Mouse (Mus musculus) CH12.LX (cell line): ENCODE measurements around the gene Ube2c. TPM values are rescaled to one million over a fixed set of nuclear protein-coding genes. Genes with fewer than 3 reads are reported as not detected.
A peak's percentile ranks its signal among the peaks of the same experiment; 100 is the strongest.

Experiments used
- DNase-seq: peaks from one replicate; pipeline ENCODE4 v3.0.0-alpha.2; 2013; ENCODE audit errors: extremely low read depth
- H3K27ac ChIP-seq: 2 replicates; pipeline ENCODE4 v1.5.1; 2012; ENCODE audit warnings: low read depth, mild to moderate bottlenecking, control low read depth, moderate library complexity; ENCODE audit not compliant: insufficient read depth
- H3K27me3 ChIP-seq: replicated peaks from 2 replicates; pipeline ENCODE3; 2012; ENCODE audit warnings: inconsistent platforms
- H3K36me3 ChIP-seq, 2 experiments: replicated peaks in 1 of 2; 2 replicates each; pipeline versions ENCODE3 to v1.6.1; 2012; ENCODE audit warnings: inconsistent platforms in 1 of 2, low read length in 1 of 2, mild to moderate bottlenecking in 1 of 2, mixed read lengths in 1 of 2, moderate library complexity in 1 of 2; ENCODE audit not compliant: control insufficient read depth in 1 of 2, insufficient read depth in 1 of 2
- H3K4me1 ChIP-seq, 2 experiments: 2 replicates each; pipeline ENCODE4 v1.6.1; 2012; ENCODE audit warnings: inconsistent platforms in 1 of 2, moderate library complexity in 1 of 2; ENCODE audit not compliant: insufficient read depth in 2 of 2, control insufficient read depth in 1 of 2
- H3K4me2 ChIP-seq: 2 replicates; pipeline ENCODE4 v1.6.1; 2012; ENCODE audit warnings: low read depth, mild to moderate bottlenecking, control low read depth; ENCODE audit not compliant: poor library complexity, insufficient read depth, severe bottlenecking
- H3K4me3 ChIP-seq, 3 experiments: fragments of 150-350 bp in 1 of 3; sonication (generic) in 1 of 3; replicated peaks in 1 of 3; 2 replicates each; pipeline versions ENCODE3 to v1.5.1; 2011 to 2012; ENCODE audit warnings: low read depth in 2 of 3, low read length in 2 of 3, mild to moderate bottlenecking in 2 of 3, moderate library complexity in 2 of 3, control low read depth in 1 of 3, improper control_type of control experiment in 1 of 3, inconsistent platforms in 1 of 3, mixed read lengths in 1 of 3; ENCODE audit not compliant: poor library complexity in 1 of 3
- H3K79me2 ChIP-seq: replicated peaks from 2 replicates; pipeline ENCODE4 v1.6.1; 2012; ENCODE audit warnings: mild to moderate bottlenecking, moderate library complexity; ENCODE audit not compliant: control insufficient read depth, poor library complexity, insufficient read depth, severe bottlenecking; ENCODE audit errors: extremely low read depth
- H3K9ac ChIP-seq: 2 replicates; pipeline ENCODE4 v1.6.1; 2012; ENCODE audit warnings: low read depth, mild to moderate bottlenecking, control low read depth, moderate library complexity; ENCODE audit not compliant: insufficient read depth
- H3K9me3 ChIP-seq: replicated peaks from 2 replicates; pipeline ENCODE3; 2012; ENCODE audit warnings: low read length, inconsistent platforms, mixed read lengths
- BHLHE40 ChIP-seq: IDR thresholded peaks from 2 replicates; pipeline ENCODE4 v1.6.1; 2011; ENCODE audit warnings: mild to moderate bottlenecking, low read depth, low read length, improper control_type of control experiment
- CHD1 ChIP-seq: IDR thresholded peaks from 2 replicates; pipeline ENCODE4 v1.6.1; 2012; ENCODE audit warnings: low read depth, low read length, improper control_type of control experiment, inconsistent platforms
- CHD2 ChIP-seq: IDR thresholded peaks from 2 replicates; pipeline ENCODE4 v1.6.1; 2011; ENCODE audit warnings: low read length, improper control_type of control experiment
- CTCF ChIP-seq, 2 experiments: IDR thresholded peaks in 1 of 2; conservative IDR thresholded peaks in 1 of 2; 2 replicates each; pipeline ENCODE4 v1.5.1; 2011 to 2012; ENCODE audit warnings: low read depth in 2 of 2, low read length in 2 of 2, improper control_type of control experiment in 1 of 2, inconsistent platforms in 1 of 2, mild to moderate bottlenecking in 1 of 2, moderate library complexity in 1 of 2
- E2F4 ChIP-seq: IDR thresholded peaks from 2 replicates; pipeline ENCODE4 v1.6.1; 2011; ENCODE audit warnings: low read depth, low read length, improper control_type of control experiment; ENCODE audit not compliant: insufficient replicate concordance
- ELF1 ChIP-seq: IDR thresholded peaks from 2 replicates; pipeline ENCODE4 v1.6.1; 2014; ENCODE audit warnings: low read depth, mild to moderate bottlenecking, inconsistent platforms, low read length, improper control_type of control experiment
- EP300 ChIP-seq: IDR thresholded peaks from 2 replicates; pipeline ENCODE4 v1.6.1; 2011; ENCODE audit warnings: low read length, improper control_type of control experiment
- ETS1 ChIP-seq: conservative IDR thresholded peaks from 2 replicates; pipeline ENCODE4 v1.6.1; 2012; ENCODE audit warnings: low read depth, mild to moderate bottlenecking, inconsistent platforms, low read length, improper control_type of control experiment, moderate library complexity
- GABPA ChIP-seq: IDR thresholded peaks from 2 replicates; pipeline ENCODE4 v1.6.1; 2012; ENCODE audit warnings: low read depth, low read length, improper control_type of control experiment, inconsistent platforms; ENCODE audit not compliant: insufficient replicate concordance
- HCFC1 ChIP-seq: IDR thresholded peaks from 2 replicates; pipeline ENCODE4 v1.6.1; 2012; ENCODE audit warnings: low read depth, mild to moderate bottlenecking, inconsistent platforms, low read length, improper control_type of control experiment
- IRF4 ChIP-seq: IDR thresholded peaks from 2 replicates; pipeline ENCODE4 v1.6.1; 2014; ENCODE audit warnings: low read depth, mild to moderate bottlenecking, inconsistent platforms, low read length, improper control_type of control experiment
- JUN ChIP-seq: IDR thresholded peaks from 2 replicates; pipeline ENCODE4 v1.6.1; 2011; ENCODE audit warnings: low read depth, mild to moderate bottlenecking, low read length, improper control_type of control experiment, moderate library complexity; ENCODE audit not compliant: insufficient read depth
- JUND ChIP-seq: conservative IDR thresholded peaks from 2 replicates; pipeline ENCODE4 v1.6.1; 2011; ENCODE audit warnings: low read depth, low read length, improper control_type of control experiment
- KAT2A ChIP-seq: IDR thresholded peaks from 2 replicates; pipeline ENCODE4 v1.6.1; 2012; ENCODE audit warnings: low read length, improper control_type of control experiment, inconsistent platforms; ENCODE audit not compliant: insufficient replicate concordance
- MAFK ChIP-seq: IDR thresholded peaks from 2 replicates; pipeline ENCODE4 v1.6.1; 2011; ENCODE audit warnings: low read length, improper control_type of control experiment; ENCODE audit not compliant: insufficient replicate concordance
- MAX ChIP-seq: IDR thresholded peaks from 2 replicates; pipeline ENCODE4 v1.6.1; 2011; ENCODE audit warnings: low read length, improper control_type of control experiment
- MAZ ChIP-seq: IDR thresholded peaks from 2 replicates; pipeline ENCODE4 v1.6.1; 2012; ENCODE audit warnings: low read depth, mild to moderate bottlenecking, inconsistent platforms, low read length, improper control_type of control experiment, moderate library complexity
- MEF2A ChIP-seq: IDR thresholded peaks from 2 replicates; pipeline ENCODE4 v1.6.1; 2014; ENCODE audit warnings: low read depth, mild to moderate bottlenecking, inconsistent platforms, low read length, improper control_type of control experiment, borderline replicate concordance
- MXI1 ChIP-seq: IDR thresholded peaks from 2 replicates; pipeline ENCODE4 v1.6.1; 2011; ENCODE audit warnings: mild to moderate bottlenecking, low read depth, low read length, improper control_type of control experiment
- MYC ChIP-seq: IDR thresholded peaks from 2 replicates; pipeline ENCODE4 v1.6.1; 2011; ENCODE audit warnings: low read depth, mild to moderate bottlenecking, improper control_type of control experiment, low read length
- NELFE ChIP-seq: IDR thresholded peaks from 2 replicates; pipeline ENCODE4 v1.6.1; 2011; ENCODE audit warnings: low read depth, low read length, improper control_type of control experiment
- NRF1 ChIP-seq: IDR thresholded peaks from 2 replicates; pipeline ENCODE4 v1.6.1; 2014; ENCODE audit warnings: low read depth, mild to moderate bottlenecking, inconsistent platforms, low read length, improper control_type of control experiment, moderate library complexity
- PAX5 ChIP-seq: IDR thresholded peaks from 2 replicates; pipeline ENCODE4 v1.6.1; 2012; ENCODE audit warnings: low read length, inconsistent platforms, mixed read lengths
- POLR2A ChIP-seq: IDR thresholded peaks from 2 replicates; pipeline ENCODE4 v1.6.1; 2011; ENCODE audit warnings: low read depth, mild to moderate bottlenecking, improper control_type of control experiment, low read length
- POLR2AphosphoS2 ChIP-seq: IDR thresholded peaks from 2 replicates; pipeline ENCODE4 v1.6.1; 2011; ENCODE audit warnings: low read depth, low read length, improper control_type of control experiment
- RAD21 ChIP-seq: IDR thresholded peaks from 2 replicates; pipeline ENCODE4 v1.6.1; 2011; ENCODE audit warnings: low read depth, mild to moderate bottlenecking, low read length, improper control_type of control experiment, moderate library complexity
- RCOR1 ChIP-seq: conservative IDR thresholded peaks from 2 replicates; pipeline ENCODE4 v1.6.1; 2012; ENCODE audit warnings: low read depth, mild to moderate bottlenecking, inconsistent platforms, low read length, improper control_type of control experiment
- SIN3A ChIP-seq: IDR thresholded peaks from 2 replicates; pipeline ENCODE4 v1.6.1; 2012; ENCODE audit warnings: low read length, improper control_type of control experiment, inconsistent platforms
- SMC3 ChIP-seq: IDR thresholded peaks from 2 replicates; pipeline ENCODE4 v1.6.1; 2011; ENCODE audit warnings: low read depth, low read length, improper control_type of control experiment
- TBP ChIP-seq: conservative IDR thresholded peaks from 2 replicates; pipeline ENCODE4 v1.6.1; 2011; ENCODE audit warnings: low read depth, low read length, improper control_type of control experiment
- TCF12 ChIP-seq: IDR thresholded peaks from 2 replicates; pipeline ENCODE4 v1.6.1; 2014; ENCODE audit warnings: low read depth, mild to moderate bottlenecking, inconsistent platforms, low read length, improper control_type of control experiment
- UBTF ChIP-seq: IDR thresholded peaks from 2 replicates; pipeline ENCODE4 v1.6.1; 2012; ENCODE audit warnings: low read depth, mild to moderate bottlenecking, inconsistent platforms, low read length, improper control_type of control experiment, moderate library complexity
- USF1 ChIP-seq: IDR thresholded peaks from 2 replicates; pipeline ENCODE4 v1.6.1; 2014; ENCODE audit warnings: low read depth, mild to moderate bottlenecking, inconsistent platforms, low read length, improper control_type of control experiment
- USF2 ChIP-seq: conservative IDR thresholded peaks from 2 replicates; pipeline ENCODE4 v1.6.1; 2011; ENCODE audit warnings: low read depth, low read length, improper control_type of control experiment
- ZC3H11A ChIP-seq: IDR thresholded peaks from 2 replicates; pipeline ENCODE4 v1.6.1; 2012; ENCODE audit warnings: low read depth, mild to moderate bottlenecking, inconsistent platforms, low read length, improper control_type of control experiment
- ZKSCAN1 ChIP-seq: IDR thresholded peaks from 2 replicates; pipeline ENCODE4 v1.6.1; 2012; ENCODE audit warnings: low read depth, inconsistent platforms, low read length, improper control_type of control experiment, borderline replicate concordance
- ZMIZ1 ChIP-seq: IDR thresholded peaks from 2 replicates; pipeline ENCODE4 v1.6.1; 2012; ENCODE audit warnings: low read depth, mild to moderate bottlenecking, inconsistent platforms, low read length, improper control_type of control experiment
- ZNF384 ChIP-seq: IDR thresholded peaks from 2 replicates; pipeline ENCODE4 v1.6.1; 2012; ENCODE audit warnings: low read depth, low read length, improper control_type of control experiment, inconsistent platforms
- dilution Hi-C: fragments of 300-500 bp; cut with MboI; formaldehyde crosslinking; loops from 2 replicates; pipeline ENCODE4 v1.14.3; 2020; ENCODE audit warnings: low sequenced_read_pairs; ENCODE audit not compliant: extremely low pct_unique_long_range_greater_than_20kb, extremely low pct_ligation_motif_present
- in situ Hi-C: fragments of 300-500 bp; cut with MboI; formaldehyde crosslinking; loops from 3 replicates; pipeline ENCODE4 v1.14.3; 2019; ENCODE audit warnings: low sequenced_read_pairs, low pct_ligation_motif_present, low pct_unique_long_range_greater_than_20kb, mixed read lengths
- polyA plus RNA-seq: library from polyadenylated mRNA; unstranded; fragments of >175 nt; gene quantifications from 2 replicates; pipeline ENCODE4 v1.2.1, GENCODE M21; 2012; ENCODE audit warnings: low read depth; ENCODE audit not compliant: insufficient read length
- total RNA-seq, 2 experiments: library from RNA; depleted of rRNA; stranded (reverse); fragments of 300-350 nt in 1 of 2; fragments of >200 nt in 1 of 2; gene quantifications; 2 replicates each; pipeline ENCODE4 v1.2.3; 2012 to 2014

Ube2c gene
- total and polyA plus RNA-seq, 3 experiments, result 103 to 226 (median 126) TPM

GRCm38 (mm10) chr2:164804533-164805331, 35.0 kb downstream of the Ube2c start, which contains the start of the genes Acot8 and Zswim3:
Gene Acot8, minus strand, starts transcription at chr2:164804882.
Gene Zswim3, plus strand, starts transcription at chr2:164805098.
- H3K4me1 ChIP-seq, result peaks cover 5 to 25% of the 10 kb centered on the region in 2 experiments; a peak in 2 of 4 replicates
- no peaks in the 10 kb centered on the region for H3K9me3 ChIP-seq
- dilution Hi-C loops (no loop called here), in situ Hi-C loops (no loop called here)
- peak within 1 kb of the TSS; percentile 79 for H3K9ac ChIP-seq
- H3K79me2 ChIP-seq, result peaks cover 12% of the 10 kb centered on the region
- H3K27ac ChIP-seq, result peak within 1 kb of the TSS; percentile 47
- H3K4me3 ChIP-seq, result peak within 1 kb of the TSS; percentile 86 to 93 (median 93)
- H3K4me2 ChIP-seq, result peak within 1 kb of the TSS; percentile 73
- DNase-seq, result peak; percentile 100
- TF ChIP-seq USF1 (no peak), MXI1 (peak; percentile 82), POLR2AphosphoS2 (0 out of 2 replicates have a peak, but pooled peaks have one; percentile 78), ZKSCAN1 (no peak), CTCF (conservative IDR thresholded peaks at IDR 0.05 in 1 of 2, IDR thresholded peaks at IDR 0.05 in 1 of 2; ENCODE audit: low read depth in 2 of 2, low read length in 2 of 2) (no peak), SIN3A (peak; percentile 84), CHD1 (no peak), ETS1 (no peak), EP300 (no peak), KAT2A (peak; percentile 88; the same call in 1 of the 2 replicates), ZC3H11A (no peak), USF2 (no peak), TCF12 (peak; percentile 60; the same call in 1 of the 2 replicates), PAX5 (no peak), IRF4 (no peak; the same call in 1 of the 2 replicates), NELFE (peak; percentile 98), RCOR1 (0 out of 2 replicates have a peak, but pooled peaks have one; percentile 35), MAX (peak; percentile 57; the same call in 1 of the 2 replicates), E2F4 (no peak), JUN (no peak), UBTF (0 out of 2 replicates have a peak, but pooled peaks have one; percentile 4), ZNF384 (no peak), MAZ (peak; percentile 36), GABPA (no peak), JUND (no peak), CHD2 (peak; percentile 97), HCFC1 (peak; percentile 83), ELF1 (peak; percentile 91), MYC (no peak), TBP (peak; percentile 98), ZMIZ1 (peak; percentile 93), BHLHE40 (peak; percentile 77), MEF2A (0 out of 2 replicates have a peak, but pooled peaks have one; percentile 3), RAD21 (no peak), NRF1 (peak; percentile 33; the same call in 1 of the 2 replicates), POLR2A (peak; percentile 99), MAFK (no peak), SMC3 (no peak)
- no peaks in the 10 kb centered on the region for H3K27me3 ChIP-seq
- H3K36me3 ChIP-seq, result peaks cover 13 to 47% of the 10 kb centered on the region in 2 experiments
